In the genomic region with DNA sequence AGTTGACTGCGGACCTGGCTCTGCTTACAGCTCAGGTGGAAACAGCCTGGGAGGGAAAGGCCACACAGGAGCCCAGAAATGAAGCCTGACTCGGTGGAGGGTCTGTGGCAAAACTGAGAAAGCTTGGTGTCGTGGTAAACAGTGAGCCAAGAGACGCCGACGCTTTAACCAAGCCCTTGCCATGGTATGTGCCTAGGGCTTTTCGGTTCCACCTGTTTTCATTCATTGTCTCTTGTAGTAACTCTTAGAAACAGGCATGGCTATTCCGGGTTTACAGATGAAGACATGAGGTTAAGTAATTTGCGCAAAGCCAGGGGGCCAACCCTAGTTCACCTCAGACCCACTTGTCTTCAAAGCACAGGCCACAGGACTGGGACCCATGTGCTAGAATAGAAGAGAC, we compare ENCODE assay signal across 10 mouse cellular contexts. TPM values are rescaled to one million over a fixed set of nuclear protein-coding genes. Genes with fewer than 3 reads are reported as not detected.
DNase-seq lines count a peak whose midpoint lies in the region; ATAC-seq and TF ChIP-seq lines count a peak whose summit lies in the region.
"Had no signal": no experiment of that assay in that cellular context is flagged by ENCODE, and none has a peak within 500 bp of the region (broad histone marks: within the 10 kb centered on the region; RNA-seq: fewer than 3 reads in every experiment).

No protein-coding gene starts in this region.

- 25% methylated on average over 9 of the region's 9 CpGs for WGBS in liver, embryonic 13.5 days (ENCODE audit: insufficient replicate concordance)

- peaks cover 3% of the 10 kb centered on the region for H3K9me3 ChIP-seq in erythroblast, embryonic 14.5 days (ENCODE audit: control insufficient read depth, low read length)
- H3K9me3 ChIP-seq in liver, embryonic 13.5 days (replicated peaks), result no peaks in the 10 kb centered on the region

- H3K9ac ChIP-seq in liver, embryonic 13.5 days, result peak overlapping the region; percentile 98

- H3K27me3 ChIP-seq in erythroblast, embryonic 14.5 days (ENCODE audit: control insufficient read depth), result no peaks in the 10 kb centered on the region; the same call in 1 of the 2 replicates
- no peaks in the 10 kb centered on the region for H3K27me3 ChIP-seq in testis, adult 2 months (ENCODE audit: control insufficient read depth, insufficient read depth, low read length)
- H3K27me3 ChIP-seq in liver, embryonic 13.5 days, result no peaks in the 10 kb centered on the region

- no peak overlapping the region for H3K27ac ChIP-seq in testis, adult 2 months (ENCODE audit: control insufficient read depth, insufficient read depth, low read depth, low read length)
- peak overlapping the region; percentile 97 for H3K27ac ChIP-seq in liver, embryonic 13.5 days

- DNase-seq in testis, postnatal 10 days (ENCODE audit: low spot score), result no peak
- DNase-seq in liver, embryonic 13.5 days, result no peak
- no peak for DNase-seq in right cerebral cortex, adult 18-20 months
- DNase-seq in urinary bladder, postnatal 14 days (ENCODE audit: low spot score), result no peak
- no peak for DNase-seq in ovary, postnatal 10 days (ENCODE audit: low spot score)
- DNase-seq: cerebellum, postnatal 25 days had no signal

- H3K4me1 ChIP-seq in erythroblast, embryonic 14.5 days (ENCODE audit: control insufficient read depth), result peaks cover 66% of the 10 kb centered on the region
- H3K4me1 ChIP-seq in testis, adult 2 months (ENCODE audit: control insufficient read depth, insufficient read depth, low read length), result peaks cover 6% of the 10 kb centered on the region
- H3K4me1 ChIP-seq in liver, embryonic 13.5 days (replicated peaks), result peaks cover 64% of the 10 kb centered on the region

- H3K4me3 ChIP-seq in erythroblast, embryonic 14.5 days (replicated peaks), result peak overlapping the region; percentile 100
- peak overlapping the region; percentile 89; the same call in 1 of the 2 replicates for H3K4me3 ChIP-seq in testis, adult 2 months (ENCODE audit: control insufficient read depth, low read depth, low read length)
- peak overlapping the region; percentile 94 for H3K4me3 ChIP-seq in liver, embryonic 13.5 days (replicated peaks)

- no peak for ATAC-seq in erythroblast, adult 5-6 weeks (replicated peaks; ENCODE audit: low FRiP score, poor library complexity, severe bottlenecking)
- ATAC-seq in liver, embryonic 13.5 days (ENCODE audit: low read depth), result no peak

- TF ChIP-seq CTCF in testis, adult 2 months (IDR thresholded peaks at IDR 0.05; ENCODE audit: control insufficient read depth, insufficient read depth, insufficient replicate concordance, low read depth, low read length), result no peak

- TF ChIP-seq POLR2A in testis, adult 2 months (IDR thresholded peaks at IDR 0.05; ENCODE audit: control insufficient read depth, low read depth, low read length), result no peak

- peaks cover 52% of the 10 kb centered on the region for H3K36me3 ChIP-seq in erythroblast, embryonic 14.5 days (ENCODE audit: control insufficient read depth)
- H3K36me3 ChIP-seq in testis, adult 2 months (ENCODE audit: control insufficient read depth, insufficient read depth, low read length), result no peaks in the 10 kb centered on the region
- peaks cover 15% of the 10 kb centered on the region for H3K36me3 ChIP-seq in liver, embryonic 13.5 days

- H3K4me2 ChIP-seq in liver, embryonic 13.5 days, result peak overlapping the region; percentile 89

RNA-seq across cellular contexts. Expression of a gene that starts 1.0 kb away (rescaled TPM):
- polyA plus RNA-seq in erythroblast, embryonic 14.5 days (2012), result 49.2 and 54.6 TPM in 2 replicates
- 921 and 924 TPM in 2 replicates for total RNA-seq in erythroblast, adult 5-6 weeks (2015; ENCODE audit: low replicate concordance)
- total RNA-seq in erythroblast, adult 5-6 weeks (2017; ENCODE audit: low replicate concordance), result 849 and 890 TPM in 2 replicates
- polyA plus RNA-seq in testis, adult 2 months (2012; rRNA removed), result 30.4 and 36.9 TPM in 2 replicates
- polyA plus RNA-seq in liver, embryonic 13.5 days (2015; fragmentation: Nextera tagmentation; extraction: Ambion mirVana), result 334 and 344 TPM in 2 replicates

RNA-seq across cellular contexts. Expression of a gene that starts 23.9 kb away (rescaled TPM):
- polyA plus RNA-seq in erythroblast, embryonic 14.5 days (2012), result 0.03 and 0.05 TPM in 2 replicates
- 1.0 TPM in 1 of 2 replicates, not detected in the other for total RNA-seq in erythroblast, adult 5-6 weeks (2015; ENCODE audit: low replicate concordance)
- total RNA-seq in erythroblast, adult 5-6 weeks (2017; ENCODE audit: low replicate concordance), result 0.68 and 4.2 TPM in 2 replicates
- 16.6 and 17.2 TPM in 2 replicates for polyA plus RNA-seq in testis, adult 2 months (2012; rRNA removed)
- 0.09 and 0.30 TPM in 2 replicates for polyA plus RNA-seq in liver, embryonic 13.5 days (2015; fragmentation: Nextera tagmentation; extraction: Ambion mirVana)
- total RNA-seq: layer of hippocampus, postnatal 14 days had no signal

RNA-seq across cellular contexts. Expression of a gene that starts 55.0 kb away (rescaled TPM):
- polyA plus RNA-seq in erythroblast, embryonic 14.5 days (2012), result 0.11 and 0.19 TPM in 2 replicates
- total RNA-seq in erythroblast, adult 5-6 weeks (2015; ENCODE audit: low replicate concordance), result 20.0 and 25.5 TPM in 2 replicates
- 27.2 and 29.6 TPM in 2 replicates for total RNA-seq in erythroblast, adult 5-6 weeks (2017; ENCODE audit: low replicate concordance)
- polyA plus RNA-seq in testis, adult 2 months (2012; rRNA removed), result 0.89 and 1.1 TPM in 2 replicates
- polyA plus RNA-seq in liver, embryonic 13.5 days (2015; fragmentation: Nextera tagmentation; extraction: Ambion mirVana), result 7.5 and 8.3 TPM in 2 replicates

Comparison
In these comparisons a context has a peak if more than half of its experiments do, and no peak if none do; other contexts are left out.
1. RNA of a gene that starts 23.9 kb away (polyA plus RNA-seq): 16.6 to 17.2 TPM in testis, adult 2 months; 0.09 to 0.30 TPM in liver, embryonic 13.5 days and 0.03 to 0.05 TPM in erythroblast, embryonic 14.5 days; every median in the first group is over 10 times any median in the second.
2. Peak in every context shown above with its lines, with median percentiles within 50 percentile points of each other: H3K4me3 ChIP-seq.